Mouse (Mus musculus) cerebellum, postnatal 4 days (tissue): ENCODE measurements at regions not wholly inside any gene's neighbourhood (a gene's known extent, or its start where the extent isn't known, plus 50 kb on each side); places are given as distances from the start of the nearest gene placed in this dataset.

Experiments
- DNase-seq, 2 experiments: peaks; one replicate each; pipeline ENCODE4 v3.0.0; 2022; ENCODE audit warnings: low spot score in 2 of 2, mixed read lengths in 1 of 2

GRCm38 (mm10) chr15:38351701-38352100 is 926.3 kb downstream of the 4930447A16Rik start:
- no peak for DNase-seq

GRCm38 (mm10) chr15:38353371-38353770 is 928.0 kb downstream of the 4930447A16Rik start:
- no peak for DNase-seq

GRCm38 (mm10) chr15:38359053-38359452 is 933.7 kb downstream of the 4930447A16Rik start:
- DNase-seq = no peak

GRCm38 (mm10) chr15:38363522-38363921 is 938.2 kb downstream of the 4930447A16Rik start:
- DNase-seq = no peak

GRCm38 (mm10) chr15:38364014-38364413 is 938.7 kb downstream of the 4930447A16Rik start:
- no peak for DNase-seq

- no peak for DNase-seq
Measured at GRCm38 (mm10) chr15:38367643-38368042, 942.3 kb downstream of the 4930447A16Rik start.

GRCm38 (mm10) chr15:38368291-38368690 is 942.9 kb downstream of the 4930447A16Rik start:
- no peak for DNase-seq

- DNase-seq = no peak
Measured at GRCm38 (mm10) chr15:38371404-38372090, 946.2 kb downstream of the 4930447A16Rik start.

- peak; percentile 28 to 45 for DNase-seq
Measured at GRCm38 (mm10) chr15:38373797-38374196, 948.4 kb downstream of the 4930447A16Rik start.

GRCm38 (mm10) chr15:38374786-38375185 is 949.4 kb downstream of the 4930447A16Rik start:
- peak in 1 of 2 experiments; percentile 52 for DNase-seq

- DNase-seq = no peak
Measured at GRCm38 (mm10) chr15:38378106-38378505, 952.8 kb downstream of the 4930447A16Rik start.

GRCm38 (mm10) chr15:38387617-38388016 is 962.3 kb downstream of the 4930447A16Rik start:
- no peak for DNase-seq

- no peak for DNase-seq
Measured at GRCm38 (mm10) chr15:38388436-38388835, 963.1 kb downstream of the 4930447A16Rik start.

GRCm38 (mm10) chr15:38390450-38390849 is 965.1 kb downstream of the 4930447A16Rik start:
- no peak for DNase-seq

- no peak for DNase-seq
Measured at GRCm38 (mm10) chr15:38391420-38391819, 966.1 kb downstream of the 4930447A16Rik start.

- no peak for DNase-seq
Measured at GRCm38 (mm10) chr15:38391860-38392259, 966.5 kb downstream of the 4930447A16Rik start.

- DNase-seq = no peak
Measured at GRCm38 (mm10) chr15:38392441-38393149, 967.2 kb downstream of the 4930447A16Rik start.

- no peak for DNase-seq
Measured at GRCm38 (mm10) chr15:38398852-38399251, 973.5 kb downstream of the 4930447A16Rik start.

- no peak for DNase-seq
Measured at GRCm38 (mm10) chr15:38402762-38403161, 977.4 kb downstream of the 4930447A16Rik start.

GRCm38 (mm10) chr15:38403760-38404375 is 978.5 kb downstream of the 4930447A16Rik start:
- no peak for DNase-seq

GRCm38 (mm10) chr15:38406114-38406960 is 981.0 kb downstream of the 4930447A16Rik start:
- no peak for DNase-seq

GRCm38 (mm10) chr15:38407476-38407875 is 982.1 kb downstream of the 4930447A16Rik start:
- DNase-seq = no peak
